Mouse (Mus musculus) heart, embryonic 14.5 days (tissue): ENCODE data around the gene Spns2. TPM values are rescaled to one million over a fixed set of nuclear protein-coding genes. Genes with fewer than 3 reads are reported as not detected.

ENCODE experiments used
- ATAC-seq: fragments of 200-750 bp; cut with Nextera tagmentation; 2 replicates; pipeline ENCODE4 v1.8.0; 2017; ENCODE audit warnings: low read depth, moderate TSS enrichment; ENCODE audit not compliant: insufficient number of reproducible peaks, insufficient read depth, low FRiP score
- H3K27ac ChIP-seq, 2 experiments: fragments of 200-500 bp in 1 of 2; fragments of 300-500 bp in 1 of 2; sonication (generic) in 1 of 2; replicated peaks in 1 of 2; 2 replicates each; pipeline ENCODE4 v1.5.1; 2012 to 2014; ENCODE audit warnings: low read depth in 2 of 2, low read length in 2 of 2, control low read depth in 1 of 2, mild to moderate bottlenecking in 1 of 2, mixed read lengths in 1 of 2; ENCODE audit not compliant: control insufficient read depth in 1 of 2, insufficient read depth in 1 of 2
- H3K27me3 ChIP-seq: fragments of 300-500 bp; sonication (generic); 2 replicates; pipeline ENCODE4 v1.6.1; 2014; ENCODE audit warnings: mild to moderate bottlenecking, low read length, control low read depth; ENCODE audit not compliant: control insufficient read depth, insufficient read depth
- H3K36me3 ChIP-seq: fragments of 300-500 bp; sonication (generic); 2 replicates; pipeline ENCODE4 v1.6.1; 2014; ENCODE audit warnings: mild to moderate bottlenecking, control low read depth, low read length, mixed read lengths; ENCODE audit not compliant: control insufficient read depth, insufficient read depth
- H3K4me1 ChIP-seq, 2 experiments: fragments of 200-500 bp in 1 of 2; fragments of 300-500 bp in 1 of 2; sonication (generic) in 1 of 2; 2 replicates each; pipeline ENCODE4 v1.6.1; 2012 to 2014; ENCODE audit warnings: low read length in 2 of 2, control low read depth in 1 of 2, mixed read lengths in 1 of 2; ENCODE audit not compliant: control insufficient read depth in 2 of 2, insufficient read depth in 2 of 2
- H3K4me2 ChIP-seq: fragments of 300-500 bp; sonication (generic); 2 replicates; pipeline ENCODE4 v1.6.1; 2014; ENCODE audit warnings: mild to moderate bottlenecking, low read length
- H3K4me3 ChIP-seq, 2 experiments: fragments of 200-500 bp in 1 of 2; fragments of 300-500 bp in 1 of 2; sonication (generic) in 1 of 2; 2 replicates each; pipeline ENCODE4 v1.5.1; 2012 to 2014; ENCODE audit warnings: low read length in 2 of 2, mild to moderate bottlenecking in 2 of 2, control low read depth in 1 of 2, low read depth in 1 of 2, moderate library complexity in 1 of 2; ENCODE audit not compliant: control insufficient read depth in 1 of 2, insufficient read depth in 1 of 2
- H3K9ac ChIP-seq: fragments of 300-500 bp; sonication (generic); 2 replicates; pipeline ENCODE4 v1.6.1; 2014; ENCODE audit warnings: mild to moderate bottlenecking, low read length
- H3K9me3 ChIP-seq: fragments of 300-500 bp; sonication (generic); 2 replicates; pipeline ENCODE4 v1.6.1; 2016; ENCODE audit warnings: low read length, control low read depth; ENCODE audit not compliant: control insufficient read depth
- WGBS: fragments of 180-500 bp; shearing (Covaris S2); extraction: QIAGEN DNeasy Blood & Tissue Kit; methylation state at CpG from one replicate; pipeline ENCODE4 v1.1.7; 2014; 5-methylcytosine and 5-hydroxymethylcytosine counted together
- polyA plus RNA-seq: library from polyadenylated mRNA; unstranded; fragments of >200 nt; fragmentation: Nextera tagmentation; extraction: Ambion mirVana; gene quantifications from 2 replicates; pipeline ENCODE4 v1.2.1, GENCODE M21; 2014

Spns2 gene
- polyA plus RNA-seq, 1 experiment from 2014 or later = 3.7 TPM

- H3K9me3 ChIP-seq = no peaks in the 10 kb centered on the region
- no peak overlapping the region for H3K4me2 ChIP-seq
- no peak overlapping the region for H3K9ac ChIP-seq
- H3K4me1 ChIP-seq = peaks cover 2 to 10% of the 10 kb centered on the region in 2 experiments; a peak in 2 of 4 replicates
- WGBS = 49% methylated on average over 2 of the region's 2 CpGs
- ATAC-seq = no peak
- no peaks in the 10 kb centered on the region for H3K27me3 ChIP-seq
- no peaks in the 10 kb centered on the region for H3K36me3 ChIP-seq
- H3K27ac ChIP-seq = no peak overlapping the region
- no peak overlapping the region for H3K4me3 ChIP-seq
Measured at GRCm38 (mm10) chr11:72518449-72518848, 28.7 kb upstream of the Spns2 start.

GRCm38 (mm10) chr11:72514967-72515366, 25.3 kb upstream of the Spns2 start:
- no peak for ATAC-seq
- Histone ChIP-seq H3K9ac (no peak overlapping the region), H3K9me3 (no peaks in the 10 kb centered on the region), H3K4me2 (no peak overlapping the region), H3K27ac (no peak overlapping the region), H3K4me1 (no peaks in the 10 kb centered on the region), H3K27me3 (no peaks in the 10 kb centered on the region), H3K4me3 (no peak overlapping the region), H3K36me3 (no peaks in the 10 kb centered on the region)
- WGBS = 65% methylated on average over 3 of the region's 3 CpGs

DNA sequence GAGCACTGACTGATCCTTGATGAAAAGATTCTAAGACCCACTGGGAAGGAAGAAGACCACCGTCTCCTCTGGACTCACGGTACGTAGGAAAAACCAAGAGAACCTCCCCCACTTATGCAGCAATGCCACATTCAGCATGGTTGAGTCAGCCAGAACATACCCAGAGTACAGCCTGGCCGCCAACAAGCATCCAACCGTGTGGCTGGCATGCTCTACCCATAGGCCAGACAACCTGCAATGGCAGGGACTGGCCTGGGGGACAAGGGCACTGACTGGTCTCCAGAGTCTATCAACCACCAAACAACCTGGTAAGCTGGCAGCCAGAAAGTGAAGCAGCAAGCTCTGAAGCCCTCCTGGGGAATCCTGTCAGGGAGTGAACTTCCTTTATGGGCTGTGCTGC, 18.9 kb upstream of the Spns2 start:
- no peak for ATAC-seq

DNA sequence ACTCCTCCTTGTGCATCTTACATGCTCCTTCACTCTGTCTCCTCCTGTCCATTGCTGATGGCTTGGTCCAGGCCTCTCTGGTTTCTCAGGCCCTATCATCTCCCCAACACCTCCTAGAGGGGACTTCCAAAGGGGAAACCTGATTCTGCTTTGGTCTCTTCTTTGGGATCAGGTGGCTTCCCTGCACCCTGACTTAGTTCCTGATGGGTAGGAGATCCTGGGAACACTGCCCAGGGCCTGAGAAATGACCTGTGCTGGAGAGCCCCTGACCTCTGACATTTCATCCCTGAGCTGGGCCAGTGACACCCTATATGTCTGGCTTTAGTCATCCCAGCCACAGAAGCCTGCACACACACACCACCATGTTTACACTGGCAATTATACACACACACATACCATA, 17.9 kb upstream of the Spns2 start:
- H3K27me3 ChIP-seq = no peaks in the 10 kb centered on the region
- H3K4me3 ChIP-seq = no peak overlapping the region
- H3K4me2 ChIP-seq = no peak overlapping the region
- no peak overlapping the region for H3K27ac ChIP-seq
- H3K4me1 ChIP-seq = peaks cover 15 to 20% of the 10 kb centered on the region in 2 experiments; a peak in 3 of 4 replicates
- H3K9ac ChIP-seq = no peak overlapping the region
- no peaks in the 10 kb centered on the region for H3K36me3 ChIP-seq
- H3K9me3 ChIP-seq = no peaks in the 10 kb centered on the region
- ATAC-seq = no peak

More for the DNA sequence above, 18.9 kb upstream of the Spns2 start:
- H3K27ac ChIP-seq = no peak overlapping the region
- no peaks in the 10 kb centered on the region for H3K36me3 ChIP-seq
- H3K4me3 ChIP-seq = no peak overlapping the region
- H3K9me3 ChIP-seq = no peaks in the 10 kb centered on the region
- H3K9ac ChIP-seq = no peak overlapping the region
- WGBS = 86% methylated on average over 5 of the region's 5 CpGs
- H3K4me2 ChIP-seq = no peak overlapping the region
- no peaks in the 10 kb centered on the region for H3K27me3 ChIP-seq
- H3K4me1 ChIP-seq = peaks cover 8 to 10% of the 10 kb centered on the region in 2 experiments; a peak in 3 of 4 replicates

- H3K4me1 ChIP-seq = peaks cover 26 to 33% of the 10 kb centered on the region in 2 experiments
- no peak overlapping the region for H3K4me3 ChIP-seq
- no peak overlapping the region for H3K4me2 ChIP-seq
- H3K27me3 ChIP-seq = no peaks in the 10 kb centered on the region
- no peaks in the 10 kb centered on the region for H3K9me3 ChIP-seq
- H3K36me3 ChIP-seq = no peaks in the 10 kb centered on the region
- 39% methylated on average over 10 of the region's 10 CpGs for WGBS
- no peak overlapping the region for H3K9ac ChIP-seq
- ATAC-seq = no peak
- no peak overlapping the region for H3K27ac ChIP-seq
Measured at GRCm38 (mm10) chr11:72504016-72504797, 14.5 kb upstream of the Spns2 start.

DNA sequence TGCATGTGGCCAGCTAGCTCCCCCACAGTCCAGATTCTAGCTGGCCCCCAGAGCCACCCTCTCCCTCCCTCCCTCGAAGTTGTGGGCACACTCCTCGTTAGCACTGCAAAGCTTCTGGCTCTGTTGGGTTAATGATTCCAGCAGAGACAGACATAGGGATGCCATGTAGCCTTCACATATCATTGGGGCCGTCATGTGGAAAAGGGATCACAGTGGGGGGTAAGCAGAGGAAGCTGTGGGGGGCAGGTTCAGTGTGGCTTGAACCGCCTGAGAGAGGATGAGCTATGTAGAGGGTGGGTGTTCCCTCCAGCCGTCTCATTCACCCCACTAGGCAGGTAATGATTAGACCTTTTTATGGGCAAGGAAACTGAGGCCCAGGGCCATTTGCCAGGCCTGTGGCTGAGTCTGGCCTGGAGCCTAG, 13.8 kb upstream of the Spns2 start:
- no peak overlapping the region for H3K4me2 ChIP-seq

DNA sequence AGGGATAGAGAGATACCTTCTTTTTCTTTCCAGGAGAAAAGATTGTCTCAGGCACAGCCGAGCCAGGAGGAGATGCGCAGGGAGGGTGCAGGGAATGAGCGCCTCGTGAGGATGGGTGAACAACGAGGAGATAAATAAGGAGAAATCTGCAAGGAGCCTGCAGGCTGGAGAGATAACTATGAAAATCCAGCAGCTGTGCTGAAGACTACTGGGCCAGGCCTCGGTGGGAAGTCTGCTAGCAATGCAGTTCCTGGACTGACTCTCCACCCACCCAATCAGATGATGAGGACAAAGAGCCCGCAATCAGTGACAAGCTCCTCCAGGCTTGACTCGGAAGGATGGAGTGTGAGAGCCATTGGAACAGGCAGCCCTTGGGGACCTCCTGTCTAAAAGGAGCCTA, 12.5 kb upstream of the Spns2 start:
- H3K27ac ChIP-seq = no peak overlapping the region
- no peaks in the 10 kb centered on the region for H3K9me3 ChIP-seq
- H3K9ac ChIP-seq = no peak overlapping the region
- peaks cover 26 to 33% of the 10 kb centered on the region in 2 experiments for H3K4me1 ChIP-seq
- ATAC-seq = no peak
- WGBS = 12% methylated on average over 8 of the region's 8 CpGs
- no peak overlapping the region for H3K4me3 ChIP-seq
- no peaks in the 10 kb centered on the region for H3K36me3 ChIP-seq
- no peak overlapping the region for H3K4me2 ChIP-seq
- H3K27me3 ChIP-seq = 0 out of 2 replicates have a peak, but pooled peaks cover 4% of the 10 kb centered on the region

More for the DNA sequence above, 13.8 kb upstream of the Spns2 start:
- H3K9ac ChIP-seq = no peak overlapping the region
- ATAC-seq = no peak
- H3K4me3 ChIP-seq = no peak overlapping the region
- H3K36me3 ChIP-seq = no peaks in the 10 kb centered on the region
- H3K9me3 ChIP-seq = no peaks in the 10 kb centered on the region
- H3K27me3 ChIP-seq = 0 out of 2 replicates have a peak, but pooled peaks cover 2% of the 10 kb centered on the region
- H3K4me1 ChIP-seq = peaks cover 26 to 33% of the 10 kb centered on the region in 2 experiments
- no peak overlapping the region for H3K27ac ChIP-seq
- WGBS = 46% methylated on average over 5 of the region's 5 CpGs
